Mouse (Mus musculus) kidney, adult 2 months (tissue): ENCODE measurements around the gene Zbtb4. TPM values are rescaled to one million over a fixed set of nuclear protein-coding genes. Genes with fewer than 3 reads are reported as not detected.
"Not testable (repeated sequence)": the region's sequence is repeated elsewhere in the genome, so short reads cannot be mapped to it uniquely, and the experiment has no call there.

ENCODE experiments used
- DNase-seq: peaks from one replicate; pipeline ENCODE4 v3.0.0; 2021
- H3K27ac ChIP-seq: fragments of 200-500 bp; 2 replicates; pipeline ENCODE4 v1.5.1; 2012; ENCODE audit warnings: low read depth, low read length, control low read depth, inconsistent platforms; ENCODE audit not compliant: insufficient read depth
- H3K27me3 ChIP-seq: fragments of 200-500 bp; replicated peaks from 2 replicates; pipeline ENCODE4 v1.6.1; 2012; ENCODE audit warnings: mild to moderate bottlenecking, moderate library complexity, low read length, inconsistent platforms; ENCODE audit not compliant: control insufficient read depth, insufficient read depth
- H3K36me3 ChIP-seq: fragments of 200-500 bp; 2 replicates; pipeline ENCODE4 v1.6.1; 2012; ENCODE audit warnings: mild to moderate bottlenecking, moderate library complexity, low read length, inconsistent platforms; ENCODE audit not compliant: control insufficient read depth, insufficient read depth
- H3K4me1 ChIP-seq: fragments of 200-500 bp; 2 replicates; pipeline ENCODE4 v1.6.1; 2011; ENCODE audit warnings: low read length; ENCODE audit not compliant: control insufficient read depth, insufficient read depth
- H3K4me3 ChIP-seq: fragments of 200-500 bp; 2 replicates; pipeline ENCODE4 v1.5.1; 2011; ENCODE audit warnings: mild to moderate bottlenecking, low read depth, low read length, control low read depth; ENCODE audit not compliant: insufficient read depth
- CTCF ChIP-seq: fragments of 200-500 bp; conservative IDR thresholded peaks from 2 replicates; pipeline ENCODE4 v1.5.1; 2011; ENCODE audit warnings: low read depth, mild to moderate bottlenecking, control low read depth, low read length, moderate library complexity, mixed read lengths; ENCODE audit not compliant: insufficient read depth, insufficient read length
- POLR2A ChIP-seq: fragments of 200-500 bp; IDR thresholded peaks from one replicate; pipeline ENCODE4 v1.6.1; 2011; ENCODE audit warnings: low read depth, low read length, control low read depth
- whole genome bisulfite sequencing: fragments of 180-500 bp; shearing (Covaris S2); methylation state at CpG from one replicate; pipeline ENCODE4 v1.1.7; 2018; 5-methylcytosine and 5-hydroxymethylcytosine counted together
- polyA plus RNA-seq: library from polyadenylated mRNA; depleted of rRNA; stranded (reverse); fragments of >200 nt; gene quantifications from 2 replicates; pipeline ENCODE4 v1.2.3, GENCODE M21; 2012

The Zbtb4 gene
- polyA plus RNA-seq, 1 experiment, result 22.3 TPM

DNA sequence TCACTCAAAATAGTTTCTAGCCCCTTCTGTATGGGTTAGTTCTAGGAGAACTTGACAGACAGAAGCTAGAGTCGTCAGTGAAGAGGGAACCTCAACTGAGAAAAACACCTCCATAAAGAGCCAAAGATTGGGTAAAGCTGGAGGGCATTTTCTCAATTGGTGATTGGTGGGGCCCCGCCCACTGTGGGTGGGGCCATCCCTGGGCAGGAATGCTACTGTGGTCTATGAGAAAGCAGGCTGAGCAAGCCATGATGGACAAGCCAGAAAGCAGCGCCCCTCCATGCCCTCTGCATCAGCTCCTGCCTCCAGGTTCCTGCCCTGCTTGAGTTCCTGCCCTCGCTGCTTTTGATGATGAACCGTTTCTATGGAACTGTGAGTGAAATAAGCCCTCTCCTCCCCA lies 39.8 kb upstream of the Zbtb4 start:
- Histone ChIP-seq H3K4me3 (no peak overlapping the region), H3K27ac (no peak overlapping the region), H3K27me3 (no peaks in the 10 kb centered on the region), H3K36me3 (no peaks in the 10 kb centered on the region), H3K4me1 (no peaks in the 10 kb centered on the region)
- DNase-seq, result no peak
- TF ChIP-seq CTCF (no peak), POLR2A (no peak)
- WGBS, result 36% methylated on average over 5 of the region's 5 CpGs

DNA sequence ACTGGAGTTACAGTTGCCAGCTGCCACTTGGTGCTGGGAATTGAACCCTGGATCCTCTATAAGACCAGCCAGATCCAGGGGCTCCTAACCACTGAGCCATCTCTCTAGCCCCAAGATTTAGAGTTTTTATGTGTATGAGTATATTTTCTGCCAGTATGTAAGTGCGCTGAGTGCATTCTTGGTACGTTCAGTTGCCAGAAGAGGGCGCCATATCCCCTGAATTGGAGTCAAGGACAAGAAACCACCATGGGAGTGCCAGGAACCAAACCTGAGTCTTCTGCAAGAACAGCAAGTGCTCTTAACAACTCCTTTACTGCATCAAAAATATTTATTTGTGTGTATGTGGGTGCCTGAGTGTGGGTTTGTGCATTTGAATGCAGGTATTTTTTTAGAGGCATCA lies 36.6 kb upstream of the Zbtb4 start:
- Histone ChIP-seq H3K27ac (no peak overlapping the region), H3K27me3 (no peaks in the 10 kb centered on the region), H3K36me3 (no peaks in the 10 kb centered on the region), H3K4me1 (no peaks in the 10 kb centered on the region), H3K4me3 (no peak overlapping the region)
- WGBS, result 36% methylated on average over 3 of the region's 3 CpGs
- DNase-seq, result peak; percentile 70
- TF ChIP-seq CTCF (peak; percentile 73), POLR2A (no peak)

DNA sequence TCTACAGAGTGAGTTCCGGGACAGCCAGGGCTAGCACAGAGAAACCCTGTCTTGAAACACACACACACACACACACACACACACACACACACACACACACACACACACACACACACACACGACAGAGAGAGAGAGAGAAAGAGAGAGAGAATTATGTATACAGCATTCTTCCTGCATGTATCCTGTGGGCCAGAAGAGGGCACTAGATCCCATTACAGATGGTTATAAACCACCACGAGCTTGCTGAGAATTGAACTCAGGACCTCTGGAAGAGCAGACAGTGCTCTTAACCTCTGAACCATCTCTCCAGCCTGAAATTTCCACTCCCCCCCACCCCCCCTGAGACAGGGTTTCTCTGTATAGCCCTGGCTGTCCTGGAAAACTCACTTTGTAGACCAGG lies 34.3 kb upstream of the Zbtb4 start:
- not testable (repeated sequence) for H3K27me3 ChIP-seq, H3K4me3 ChIP-seq, H3K27ac ChIP-seq, H3K4me1 ChIP-seq, H3K36me3 ChIP-seq, DNase-seq
- TF ChIP-seq CTCF, result 0 out of 2 replicates have a peak, but pooled peaks have one; percentile 6
- WGBS, result 66% methylated on average over 3 of the region's 3 CpGs

DNA sequence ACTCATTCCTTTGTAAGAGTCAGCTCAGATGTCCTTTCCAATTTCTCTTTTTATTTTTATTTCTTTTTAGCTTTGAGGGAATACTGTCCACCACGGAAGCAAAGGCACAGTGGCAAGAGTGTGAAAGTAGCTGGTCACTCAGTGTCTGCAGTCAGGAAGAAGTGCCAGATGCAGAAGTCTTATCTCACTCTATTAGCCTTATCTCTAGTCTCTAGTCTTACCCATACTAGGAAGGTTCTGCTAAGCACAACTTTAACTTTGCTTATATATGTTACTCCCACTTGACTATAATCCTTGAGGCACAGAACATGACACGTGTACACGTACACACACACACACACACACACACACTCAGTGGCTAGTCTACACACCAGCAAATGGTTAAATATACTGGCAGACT lies 14.1 kb upstream of the Zbtb4 start:
- Histone ChIP-seq H3K4me3 (no peak overlapping the region), H3K36me3 (peaks cover 3% of the 10 kb centered on the region; the same call in 1 of the 2 replicates), H3K27ac (no peak overlapping the region), H3K27me3 (no peaks in the 10 kb centered on the region), H3K4me1 (peaks cover 5% of the 10 kb centered on the region; the same call in 1 of the 2 replicates)
- no peak for TF ChIP-seq CTCF
- 64% methylated on average over 3 of the region's 3 CpGs for WGBS
- DNase-seq, result no peak

DNA sequence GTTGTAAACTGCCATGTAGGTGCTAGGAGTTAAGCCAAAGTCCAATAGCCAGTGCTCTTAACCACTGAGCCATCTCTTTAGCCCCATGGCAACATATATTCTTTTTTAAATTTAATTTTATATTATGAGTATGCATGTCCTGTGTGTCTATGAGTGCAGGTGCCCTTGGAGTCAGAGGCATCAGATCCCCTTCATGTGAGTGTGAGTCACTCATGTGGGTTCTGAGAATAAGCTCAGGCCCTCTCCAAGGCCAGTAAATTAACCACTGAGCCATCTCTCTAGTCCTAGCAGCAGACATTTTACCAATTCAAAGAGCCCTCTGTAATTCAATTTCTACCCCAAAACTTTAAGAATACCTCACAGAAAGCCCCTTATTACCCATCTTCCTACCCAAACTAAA lies 13.0 kb upstream of the Zbtb4 start:
- H3K4me1 ChIP-seq, result peaks cover 5% of the 10 kb centered on the region; the same call in 1 of the 2 replicates
- no peak overlapping the region for H3K27ac ChIP-seq
- H3K4me3 ChIP-seq, result no peak overlapping the region
- no peak for TF ChIP-seq CTCF
- TF ChIP-seq POLR2A, result no peak
- no peaks in the 10 kb centered on the region for H3K27me3 ChIP-seq
- peaks cover 1% of the 10 kb centered on the region; the same call in 1 of the 2 replicates for H3K36me3 ChIP-seq
- no peak for DNase-seq

DNA sequence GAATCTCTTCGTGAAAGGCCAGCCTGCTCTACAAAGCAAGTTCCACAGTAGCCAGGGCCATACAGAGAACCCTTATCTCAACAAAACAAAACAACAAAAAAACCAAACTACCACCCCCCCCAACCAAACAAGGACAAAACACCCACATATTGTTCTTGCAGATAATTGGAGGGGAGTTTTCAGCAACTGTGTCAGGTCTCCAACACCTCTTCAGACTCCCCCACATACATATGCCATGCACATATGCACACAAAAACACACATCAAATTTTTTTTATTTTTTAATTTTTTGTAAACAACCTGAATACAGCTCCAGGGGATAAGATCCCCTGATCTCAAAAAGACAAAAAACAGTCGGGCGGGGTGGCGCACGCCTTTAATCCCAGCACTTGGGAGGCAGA lies 11.5 kb upstream of the Zbtb4 start:
- no peaks in the 10 kb centered on the region for H3K36me3 ChIP-seq
- H3K27me3 ChIP-seq, result no peaks in the 10 kb centered on the region
- no peak overlapping the region for H3K4me3 ChIP-seq
- WGBS, result 77% methylated on average over 5 of the region's 5 CpGs
- TF ChIP-seq POLR2A (no peak), CTCF (no peak)
- H3K27ac ChIP-seq, result no peak overlapping the region
- DNase-seq, result no peak
- H3K4me1 ChIP-seq, result peaks cover 5% of the 10 kb centered on the region; the same call in 1 of the 2 replicates

DNA sequence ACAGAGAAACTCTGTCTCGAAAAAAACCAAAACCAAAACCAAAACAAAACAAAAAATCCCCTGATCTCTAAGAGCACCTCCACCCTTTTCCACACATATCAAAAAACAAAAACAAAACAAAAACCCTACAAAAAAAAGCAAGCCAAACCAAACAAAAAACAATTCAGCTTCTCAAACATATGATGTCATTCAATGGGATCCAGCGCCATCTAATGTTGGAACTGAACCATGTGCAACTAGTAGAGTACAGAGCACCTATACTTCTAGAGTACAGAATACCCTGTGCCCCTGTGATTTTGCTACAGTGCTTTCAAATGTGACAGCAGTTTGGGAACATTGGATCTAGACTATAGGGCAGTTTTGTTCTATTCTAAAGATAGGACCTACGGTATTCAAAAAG lies 11.0 kb upstream of the Zbtb4 start:
- no peak for TF ChIP-seq POLR2A
- no peak for TF ChIP-seq CTCF
- H3K27ac ChIP-seq, result no peak overlapping the region
- H3K4me1 ChIP-seq, result peaks cover 9% of the 10 kb centered on the region; the same call in 1 of the 2 replicates
- WGBS, result 23% methylated on average over 3 of the region's 3 CpGs
- no peaks in the 10 kb centered on the region for H3K36me3 ChIP-seq
- H3K4me3 ChIP-seq, result no peak overlapping the region
- peak; percentile 65 for DNase-seq
- H3K27me3 ChIP-seq, result no peaks in the 10 kb centered on the region
